Mouse (Mus musculus) bone marrow, adult 2 months (tissue): Measurements from ENCODE around the gene Tbc1d10c.

Experiments used
- CTCF ChIP-seq: fragments of 200-500 bp; IDR thresholded peaks from 2 replicates; pipeline ENCODE4 v1.5.1; 2011; ENCODE audit warnings: low read length, control low read depth; ENCODE audit not compliant: control insufficient read depth, insufficient read depth
- POLR2A ChIP-seq: fragments of 200-500 bp; IDR thresholded peaks from 2 replicates; pipeline ENCODE4 v1.6.1; 2011; ENCODE audit warnings: low read depth, mild to moderate bottlenecking, control low read depth, low read length, borderline replicate concordance; ENCODE audit not compliant: control insufficient read depth

DNA sequence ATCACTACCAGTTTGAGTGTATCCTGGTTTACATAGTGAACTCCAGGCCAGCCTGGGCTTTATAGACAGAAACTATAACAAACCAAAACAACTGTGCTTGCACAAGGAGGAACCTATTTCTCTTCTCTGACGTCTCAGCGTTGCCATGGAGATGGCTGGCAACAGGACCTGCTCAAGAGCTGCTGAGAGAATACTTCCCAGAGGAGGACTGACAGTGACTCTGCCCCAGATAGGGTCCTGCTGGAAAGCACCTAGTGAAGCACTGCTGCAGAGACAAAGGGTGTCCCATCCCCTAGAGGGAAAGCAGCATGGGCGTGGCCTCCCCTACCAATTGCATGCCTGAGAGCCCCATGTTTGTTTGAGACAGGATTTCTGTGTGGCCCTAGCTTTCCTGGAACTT, 9.2 kb downstream of the Tbc1d10c start:
- TF ChIP-seq POLR2A (no peak), CTCF (no peak)
